Mouse (Mus musculus): ENCODE measurements around the gene Efna5. TPM values are rescaled to one million over a fixed set of nuclear protein-coding genes. Genes with fewer than 3 reads are reported as not detected.

The Efna5 gene
- total and polyA plus RNA-seq, 3 experiments, result 0.05 TPM; not detected in 2

DNA sequence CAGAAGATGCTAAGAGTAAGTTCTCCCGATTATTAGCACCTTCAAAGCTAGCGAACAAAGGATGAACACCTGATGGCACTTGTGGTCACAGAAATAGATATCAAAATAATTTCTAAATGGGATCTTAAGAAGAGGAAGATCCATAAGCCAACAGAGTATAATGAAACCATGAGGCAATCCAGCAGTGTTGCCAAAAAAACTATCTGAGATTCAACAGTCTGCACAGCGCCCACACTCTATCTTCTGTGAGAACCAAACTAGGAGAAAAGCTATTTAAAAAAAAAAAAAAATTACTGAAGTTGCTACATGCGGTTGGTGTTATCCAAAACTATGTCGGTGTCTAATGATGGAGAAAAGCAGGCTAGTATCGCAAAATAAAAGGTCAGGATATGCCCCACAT, 31.4 kb downstream of the Efna5 start:
- DNase-seq (ENCODE audit: low spot score) (no peak), ATAC-seq (ENCODE audit: extremely low read depth, insufficient number of reproducible peaks, low FRiP score, poor library complexity, severe bottlenecking) (no peak)
- Histone ChIP-seq H3K9me3 (replicated peaks) (no peaks in the 10 kb centered on the region), H3K36me3 (replicated peaks) (no peaks in the 10 kb centered on the region), H3K4me3 (ENCODE audit: low read depth, low read length) (no peak overlapping the region), H3K27me3 (ENCODE audit: insufficient read depth, low read length) (no peaks in the 10 kb centered on the region), H3K4me1 (ENCODE audit: insufficient read depth, low read depth, low read length) (no peaks in the 10 kb centered on the region)
- TF ChIP-seq GATA1 (IDR thresholded peaks at IDR 0.05; ENCODE audit: borderline replicate concordance, low read length) (no peak), TAL1 (conservative IDR thresholded peaks at IDR 0.05; ENCODE audit: low read depth, low read length) (no peak), POLR2AphosphoS5 (IDR thresholded peaks at IDR 0.05; ENCODE audit: insufficient replicate concordance, low read depth, low read length) (no peak), CTCF (IDR thresholded peaks at IDR 0.05; ENCODE audit: low read depth, low read length) (no peak), GATA2 (IDR thresholded peaks at IDR 0.05; ENCODE audit: borderline replicate concordance, low read depth, low read length) (no peak)

DNA sequence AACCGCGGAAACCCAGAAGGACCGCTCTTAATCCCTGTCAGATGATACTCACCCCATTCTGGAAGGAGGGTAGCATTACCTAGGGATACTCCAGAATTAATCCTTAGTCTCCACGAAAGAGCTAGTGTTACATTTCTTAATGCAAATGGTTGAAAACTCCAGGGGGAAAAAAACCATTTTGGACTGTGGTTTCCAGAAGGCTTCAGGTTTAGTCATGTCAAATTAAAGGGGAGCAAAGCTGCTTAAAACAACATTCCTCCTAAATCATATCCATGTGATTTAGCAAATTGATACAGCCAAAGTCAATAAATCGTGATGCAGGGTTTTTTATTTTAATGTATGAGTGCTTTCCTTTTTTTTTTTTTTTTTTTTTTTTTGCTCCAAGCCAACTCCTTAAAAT, 35.5 kb downstream of the Efna5 start:
- TF ChIP-seq GATA2 (IDR thresholded peaks at IDR 0.05; ENCODE audit: borderline replicate concordance, low read depth, low read length) (no peak), GATA1 (IDR thresholded peaks at IDR 0.05; ENCODE audit: borderline replicate concordance, low read length) (no peak), TAL1 (conservative IDR thresholded peaks at IDR 0.05; ENCODE audit: low read depth, low read length) (no peak), POLR2AphosphoS5 (IDR thresholded peaks at IDR 0.05; ENCODE audit: insufficient replicate concordance, low read depth, low read length) (no peak), CTCF (IDR thresholded peaks at IDR 0.05; ENCODE audit: low read depth, low read length) (no peak)
- no peaks in the 10 kb centered on the region for H3K4me1 ChIP-seq (ENCODE audit: insufficient read depth, low read depth, low read length)
- no peaks in the 10 kb centered on the region for H3K27me3 ChIP-seq (ENCODE audit: insufficient read depth, low read length)
- H3K4me3 ChIP-seq (ENCODE audit: low read depth, low read length), result no peak overlapping the region
- H3K36me3 ChIP-seq (replicated peaks), result no peaks in the 10 kb centered on the region
- DNase-seq (ENCODE audit: low spot score) (no peak), ATAC-seq (ENCODE audit: extremely low read depth, insufficient number of reproducible peaks, low FRiP score, poor library complexity, severe bottlenecking) (no peak)
- H3K9me3 ChIP-seq (replicated peaks), result no peaks in the 10 kb centered on the region; the same call in 1 of the 2 replicates

DNA sequence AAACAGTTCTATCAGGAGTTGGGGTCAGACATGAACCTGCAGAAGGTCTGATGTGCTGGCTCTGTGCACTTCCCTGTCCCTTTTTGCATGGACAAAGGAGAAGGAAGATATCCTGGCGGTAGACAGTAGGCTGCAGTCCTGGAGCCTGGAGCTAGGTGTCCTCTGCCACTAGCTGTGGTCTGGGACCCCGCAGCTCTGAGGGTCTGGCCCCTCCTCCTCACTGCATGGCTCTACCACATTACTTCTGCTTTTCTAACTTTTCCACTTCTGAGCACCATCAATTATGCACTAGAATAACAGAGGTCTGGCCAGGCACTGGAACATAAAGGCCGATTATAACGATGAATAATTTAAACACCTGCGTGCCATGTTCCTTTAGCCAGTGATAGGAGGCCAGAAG, 36.8 kb downstream of the Efna5 start:
- ATAC-seq (ENCODE audit: extremely low read depth, insufficient number of reproducible peaks, low FRiP score, poor library complexity, severe bottlenecking) (no peak), DNase-seq (ENCODE audit: low spot score) (no peak)
- TF ChIP-seq CTCF (IDR thresholded peaks at IDR 0.05; ENCODE audit: low read depth, low read length) (no peak), TAL1 (conservative IDR thresholded peaks at IDR 0.05; ENCODE audit: low read depth, low read length) (no peak), POLR2AphosphoS5 (IDR thresholded peaks at IDR 0.05; ENCODE audit: insufficient replicate concordance, low read depth, low read length) (no peak), GATA1 (IDR thresholded peaks at IDR 0.05; ENCODE audit: borderline replicate concordance, low read length) (no peak), GATA2 (IDR thresholded peaks at IDR 0.05; ENCODE audit: borderline replicate concordance, low read depth, low read length) (no peak)
- no peaks in the 10 kb centered on the region for H3K36me3 ChIP-seq (replicated peaks)
- no peaks in the 10 kb centered on the region for H3K27me3 ChIP-seq (ENCODE audit: insufficient read depth, low read length)
- no peak overlapping the region for H3K4me3 ChIP-seq (ENCODE audit: low read depth, low read length)
- H3K4me1 ChIP-seq (ENCODE audit: insufficient read depth, low read depth, low read length), result no peaks in the 10 kb centered on the region
- no peaks in the 10 kb centered on the region; the same call in 1 of the 2 replicates for H3K9me3 ChIP-seq (replicated peaks)

DNA sequence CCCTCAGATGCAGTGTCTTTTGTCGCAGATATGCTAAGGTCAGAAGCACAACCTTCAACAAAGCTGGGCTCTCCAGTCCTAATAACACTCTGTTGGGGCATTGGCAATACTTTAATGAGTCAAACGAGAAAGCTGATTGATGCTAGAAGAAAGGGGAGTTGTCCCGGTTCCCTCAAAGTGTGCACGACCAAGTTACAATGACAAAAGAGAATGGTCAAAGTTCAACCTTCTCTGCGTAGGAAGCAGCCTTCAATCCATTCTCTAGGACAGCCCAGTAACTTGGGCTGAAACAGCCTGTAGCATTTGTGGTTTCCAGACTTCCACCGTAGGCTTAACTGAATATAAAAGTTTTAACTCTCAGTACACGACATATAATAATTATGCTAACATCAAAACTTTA, 43.8 kb downstream of the Efna5 start:
- H3K27me3 ChIP-seq (ENCODE audit: insufficient read depth, low read length), result no peaks in the 10 kb centered on the region
- DNase-seq (ENCODE audit: low spot score), result no peak
- H3K9me3 ChIP-seq (replicated peaks), result peaks cover 3% of the 10 kb centered on the region
- no peak overlapping the region for H3K4me3 ChIP-seq (ENCODE audit: low read depth, low read length)
- H3K4me1 ChIP-seq (ENCODE audit: insufficient read depth, low read depth, low read length), result no peaks in the 10 kb centered on the region
- no peak for TF ChIP-seq CTCF (IDR thresholded peaks at IDR 0.05; ENCODE audit: low read depth, low read length)
- TF ChIP-seq POLR2AphosphoS5 (IDR thresholded peaks at IDR 0.05; ENCODE audit: insufficient replicate concordance, low read depth, low read length), result no peak
- no peak for TF ChIP-seq GATA1 (IDR thresholded peaks at IDR 0.05; ENCODE audit: borderline replicate concordance, low read length)
- TF ChIP-seq GATA2 (IDR thresholded peaks at IDR 0.05; ENCODE audit: borderline replicate concordance, low read depth, low read length), result no peak
- no peak for TF ChIP-seq TAL1 (conservative IDR thresholded peaks at IDR 0.05; ENCODE audit: low read depth, low read length)
- no peaks in the 10 kb centered on the region for H3K36me3 ChIP-seq (replicated peaks)
- no peak for ATAC-seq (ENCODE audit: extremely low read depth, insufficient number of reproducible peaks, low FRiP score, poor library complexity, severe bottlenecking)

DNA sequence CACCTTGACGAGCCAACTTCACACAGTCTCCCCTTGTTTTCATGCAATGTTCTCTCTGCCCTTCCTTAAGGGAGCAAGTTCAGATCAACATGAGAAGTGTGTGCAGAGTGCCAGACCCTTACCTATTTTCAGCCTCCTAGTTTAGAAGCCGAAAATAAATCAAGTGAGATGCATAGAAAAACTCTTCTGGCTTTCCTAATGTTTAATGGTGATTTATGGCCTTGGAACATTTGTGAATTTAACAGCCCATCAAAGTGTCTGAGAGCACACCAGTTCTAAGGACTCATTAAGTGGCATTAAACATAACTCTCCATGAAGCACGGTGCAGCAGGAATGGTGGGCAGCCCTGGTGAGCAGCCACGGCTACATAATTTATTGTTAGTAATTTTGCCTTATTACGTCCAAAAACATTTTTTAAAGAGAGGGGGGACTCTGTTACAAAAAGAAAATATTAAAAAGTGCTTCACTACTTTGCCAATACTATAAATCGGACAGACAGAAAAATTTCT, 44.5 kb downstream of the Efna5 start:
- ATAC-seq (ENCODE audit: extremely low read depth, insufficient number of reproducible peaks, low FRiP score, poor library complexity, severe bottlenecking) (no peak), DNase-seq (ENCODE audit: low spot score) (no peak)
- TF ChIP-seq GATA1 (IDR thresholded peaks at IDR 0.05; ENCODE audit: borderline replicate concordance, low read length), result no peak
- H3K4me1 ChIP-seq (ENCODE audit: insufficient read depth, low read depth, low read length), result no peaks in the 10 kb centered on the region
- H3K27me3 ChIP-seq (ENCODE audit: insufficient read depth, low read length), result no peaks in the 10 kb centered on the region
- no peak overlapping the region for H3K4me3 ChIP-seq (ENCODE audit: low read depth, low read length)
- H3K36me3 ChIP-seq (replicated peaks), result no peaks in the 10 kb centered on the region
- peaks cover 3% of the 10 kb centered on the region for H3K9me3 ChIP-seq (replicated peaks)

DNA sequence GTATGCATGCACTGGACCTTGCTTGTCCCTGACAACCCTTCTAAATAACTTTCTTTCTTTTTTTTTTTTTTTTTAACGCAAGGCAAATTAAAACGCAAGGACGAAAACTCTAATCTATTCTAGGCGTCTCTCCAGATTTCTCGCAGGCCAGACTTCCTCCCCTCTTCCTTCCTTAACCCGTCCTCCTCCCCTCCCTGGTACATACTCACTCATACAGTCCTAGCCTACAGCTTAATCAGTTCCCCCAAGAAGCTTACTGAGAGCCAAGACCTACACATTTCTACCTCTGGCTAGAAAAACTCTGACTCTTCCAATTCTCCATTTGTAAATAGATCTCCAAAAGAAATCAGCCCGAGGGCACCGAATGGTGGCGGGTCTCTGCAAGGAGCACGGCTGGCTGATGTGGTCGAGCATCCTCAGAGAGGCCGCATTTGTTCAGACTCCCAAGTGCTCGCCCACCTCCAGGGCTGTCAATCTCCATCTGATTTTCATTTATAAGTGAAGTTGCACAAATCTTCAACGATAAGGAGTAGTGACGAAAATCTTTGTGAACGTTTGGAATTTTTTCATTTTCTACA, 48.5 kb downstream of the Efna5 start:
- DNase-seq (ENCODE audit: low spot score) (no peak), ATAC-seq (ENCODE audit: extremely low read depth, insufficient number of reproducible peaks, low FRiP score, poor library complexity, severe bottlenecking) (no peak)
- H3K27me3 ChIP-seq (ENCODE audit: insufficient read depth, low read length), result no peaks in the 10 kb centered on the region
- TF ChIP-seq GATA2 (IDR thresholded peaks at IDR 0.05; ENCODE audit: borderline replicate concordance, low read depth, low read length), result no peak
- no peak for TF ChIP-seq GATA1 (IDR thresholded peaks at IDR 0.05; ENCODE audit: borderline replicate concordance, low read length)
- TF ChIP-seq POLR2AphosphoS5 (IDR thresholded peaks at IDR 0.05; ENCODE audit: insufficient replicate concordance, low read depth, low read length), result no peak
- no peak for TF ChIP-seq CTCF (IDR thresholded peaks at IDR 0.05; ENCODE audit: low read depth, low read length)
- TF ChIP-seq TAL1 (conservative IDR thresholded peaks at IDR 0.05; ENCODE audit: low read depth, low read length), result no peak
- H3K36me3 ChIP-seq (replicated peaks), result no peaks in the 10 kb centered on the region
- H3K4me1 ChIP-seq (ENCODE audit: insufficient read depth, low read depth, low read length), result no peaks in the 10 kb centered on the region
- H3K9me3 ChIP-seq (replicated peaks), result peaks cover 3% of the 10 kb centered on the region
- no peak overlapping the region for H3K4me3 ChIP-seq (ENCODE audit: low read depth, low read length)
